Mouse (Mus musculus) CH12.LX (cell line): Measurements from ENCODE around the gene Ubtd2. TPM values are rescaled to one million over a fixed set of nuclear protein-coding genes. Genes with fewer than 3 reads are reported as not detected.

Source experiments
- DNase-seq: peaks from one replicate; pipeline ENCODE4 v3.0.0-alpha.2; 2013; ENCODE audit errors: extremely low read depth
- H3K27ac ChIP-seq: 2 replicates; pipeline ENCODE4 v1.5.1; 2012; ENCODE audit warnings: low read depth, mild to moderate bottlenecking, control low read depth, moderate library complexity; ENCODE audit not compliant: insufficient read depth
- H3K27me3 ChIP-seq: replicated peaks from 2 replicates; pipeline ENCODE3; 2012; ENCODE audit warnings: inconsistent platforms
- H3K36me3 ChIP-seq, 2 experiments: replicated peaks in 1 of 2; 2 replicates each; pipeline versions ENCODE3 to v1.6.1; 2012; ENCODE audit warnings: inconsistent platforms in 1 of 2, low read length in 1 of 2, mild to moderate bottlenecking in 1 of 2, mixed read lengths in 1 of 2, moderate library complexity in 1 of 2; ENCODE audit not compliant: control insufficient read depth in 1 of 2, insufficient read depth in 1 of 2
- H3K4me1 ChIP-seq, 2 experiments: 2 replicates each; pipeline ENCODE4 v1.6.1; 2012; ENCODE audit warnings: inconsistent platforms in 1 of 2, moderate library complexity in 1 of 2; ENCODE audit not compliant: insufficient read depth in 2 of 2, control insufficient read depth in 1 of 2
- H3K4me2 ChIP-seq: 2 replicates; pipeline ENCODE4 v1.6.1; 2012; ENCODE audit warnings: low read depth, mild to moderate bottlenecking, control low read depth; ENCODE audit not compliant: poor library complexity, insufficient read depth, severe bottlenecking
- H3K4me3 ChIP-seq, 3 experiments: fragments of 150-350 bp in 1 of 3; sonication (generic) in 1 of 3; replicated peaks in 1 of 3; 2 replicates each; pipeline versions ENCODE3 to v1.5.1; 2011 to 2012; ENCODE audit warnings: low read depth in 2 of 3, low read length in 2 of 3, mild to moderate bottlenecking in 2 of 3, moderate library complexity in 2 of 3, control low read depth in 1 of 3, improper control_type of control experiment in 1 of 3, inconsistent platforms in 1 of 3, mixed read lengths in 1 of 3; ENCODE audit not compliant: poor library complexity in 1 of 3
- H3K79me2 ChIP-seq: replicated peaks from 2 replicates; pipeline ENCODE4 v1.6.1; 2012; ENCODE audit warnings: mild to moderate bottlenecking, moderate library complexity; ENCODE audit not compliant: control insufficient read depth, poor library complexity, insufficient read depth, severe bottlenecking; ENCODE audit errors: extremely low read depth
- H3K9ac ChIP-seq: 2 replicates; pipeline ENCODE4 v1.6.1; 2012; ENCODE audit warnings: low read depth, mild to moderate bottlenecking, control low read depth, moderate library complexity; ENCODE audit not compliant: insufficient read depth
- H3K9me3 ChIP-seq: replicated peaks from 2 replicates; pipeline ENCODE3; 2012; ENCODE audit warnings: low read length, inconsistent platforms, mixed read lengths
- BHLHE40 ChIP-seq: IDR thresholded peaks from 2 replicates; pipeline ENCODE4 v1.6.1; 2011; ENCODE audit warnings: mild to moderate bottlenecking, low read depth, low read length, improper control_type of control experiment
- CHD2 ChIP-seq: IDR thresholded peaks from 2 replicates; pipeline ENCODE4 v1.6.1; 2011; ENCODE audit warnings: low read length, improper control_type of control experiment
- CTCF ChIP-seq, 2 experiments: IDR thresholded peaks in 1 of 2; conservative IDR thresholded peaks in 1 of 2; 2 replicates each; pipeline ENCODE4 v1.5.1; 2011 to 2012; ENCODE audit warnings: low read depth in 2 of 2, low read length in 2 of 2, improper control_type of control experiment in 1 of 2, inconsistent platforms in 1 of 2, mild to moderate bottlenecking in 1 of 2, moderate library complexity in 1 of 2
- EP300 ChIP-seq: IDR thresholded peaks from 2 replicates; pipeline ENCODE4 v1.6.1; 2011; ENCODE audit warnings: low read length, improper control_type of control experiment
- ETS1 ChIP-seq: conservative IDR thresholded peaks from 2 replicates; pipeline ENCODE4 v1.6.1; 2012; ENCODE audit warnings: low read depth, mild to moderate bottlenecking, inconsistent platforms, low read length, improper control_type of control experiment, moderate library complexity
- GABPA ChIP-seq: IDR thresholded peaks from 2 replicates; pipeline ENCODE4 v1.6.1; 2012; ENCODE audit warnings: low read depth, low read length, improper control_type of control experiment, inconsistent platforms; ENCODE audit not compliant: insufficient replicate concordance
- IRF4 ChIP-seq: IDR thresholded peaks from 2 replicates; pipeline ENCODE4 v1.6.1; 2014; ENCODE audit warnings: low read depth, mild to moderate bottlenecking, inconsistent platforms, low read length, improper control_type of control experiment
- MAX ChIP-seq: IDR thresholded peaks from 2 replicates; pipeline ENCODE4 v1.6.1; 2011; ENCODE audit warnings: low read length, improper control_type of control experiment
- MAZ ChIP-seq: IDR thresholded peaks from 2 replicates; pipeline ENCODE4 v1.6.1; 2012; ENCODE audit warnings: low read depth, mild to moderate bottlenecking, inconsistent platforms, low read length, improper control_type of control experiment, moderate library complexity
- MXI1 ChIP-seq: IDR thresholded peaks from 2 replicates; pipeline ENCODE4 v1.6.1; 2011; ENCODE audit warnings: mild to moderate bottlenecking, low read depth, low read length, improper control_type of control experiment
- NRF1 ChIP-seq: IDR thresholded peaks from 2 replicates; pipeline ENCODE4 v1.6.1; 2014; ENCODE audit warnings: low read depth, mild to moderate bottlenecking, inconsistent platforms, low read length, improper control_type of control experiment, moderate library complexity
- RAD21 ChIP-seq: IDR thresholded peaks from 2 replicates; pipeline ENCODE4 v1.6.1; 2011; ENCODE audit warnings: low read depth, mild to moderate bottlenecking, low read length, improper control_type of control experiment, moderate library complexity
- UBTF ChIP-seq: IDR thresholded peaks from 2 replicates; pipeline ENCODE4 v1.6.1; 2012; ENCODE audit warnings: low read depth, mild to moderate bottlenecking, inconsistent platforms, low read length, improper control_type of control experiment, moderate library complexity
- USF2 ChIP-seq: conservative IDR thresholded peaks from 2 replicates; pipeline ENCODE4 v1.6.1; 2011; ENCODE audit warnings: low read depth, low read length, improper control_type of control experiment
- ZKSCAN1 ChIP-seq: IDR thresholded peaks from 2 replicates; pipeline ENCODE4 v1.6.1; 2012; ENCODE audit warnings: low read depth, inconsistent platforms, low read length, improper control_type of control experiment, borderline replicate concordance
- dilution Hi-C: fragments of 300-500 bp; cut with MboI; formaldehyde crosslinking; loops from 2 replicates; pipeline ENCODE4 v1.14.3; 2020; ENCODE audit warnings: low sequenced_read_pairs; ENCODE audit not compliant: extremely low pct_unique_long_range_greater_than_20kb, extremely low pct_ligation_motif_present
- in situ Hi-C: fragments of 300-500 bp; cut with MboI; formaldehyde crosslinking; loops from 3 replicates; pipeline ENCODE4 v1.14.3; 2019; ENCODE audit warnings: low sequenced_read_pairs, low pct_ligation_motif_present, low pct_unique_long_range_greater_than_20kb, mixed read lengths
- polyA plus RNA-seq: library from polyadenylated mRNA; unstranded; fragments of >175 nt; gene quantifications from 2 replicates; pipeline ENCODE4 v1.2.1, GENCODE M21; 2012; ENCODE audit warnings: low read depth; ENCODE audit not compliant: insufficient read length
- total RNA-seq, 2 experiments: library from RNA; depleted of rRNA; stranded (reverse); fragments of 300-350 nt in 1 of 2; fragments of >200 nt in 1 of 2; gene quantifications; 2 replicates each; pipeline ENCODE4 v1.2.3; 2012 to 2014

Gene Ubtd2
- total and polyA plus RNA-seq, 3 experiments, result 10.3 to 18.2 (median 17.8) TPM

GRCm38 (mm10) chr11:32560015-32560770, 105.0 kb downstream of the Ubtd2 start:
- Histone ChIP-seq H3K27ac (no peak overlapping the region), H3K9ac (no peak overlapping the region), H3K36me3 (peaks cover 16 to 49% of the 10 kb centered on the region in 2 experiments), H3K4me2 (no peak overlapping the region), H3K27me3 (no peaks in the 10 kb centered on the region), H3K4me3 (no peak overlapping the region), H3K4me1 (peaks cover 43 to 92% of the 10 kb centered on the region in 2 experiments), H3K9me3 (no peaks in the 10 kb centered on the region), H3K79me2 (no peaks in the 10 kb centered on the region)
- no peak for DNase-seq
- TF ChIP-seq BHLHE40, result no peak
- no peak for TF ChIP-seq MAX
- TF ChIP-seq RAD21, result no peak
- TF ChIP-seq MAZ, result no peak
- no peak for TF ChIP-seq USF2
- TF ChIP-seq CHD2, result no peak
- no peak for TF ChIP-seq ZKSCAN1
- no peak for TF ChIP-seq GABPA
- TF ChIP-seq CTCF (conservative IDR thresholded peaks at IDR 0.05 in 1 of 2, IDR thresholded peaks at IDR 0.05 in 1 of 2; ENCODE audit: low read depth in 2 of 2, low read length in 2 of 2), result no peak
- dilution Hi-C loops, result no loop called here
- in situ Hi-C loops, result no loop called here

GRCm38 (mm10) chr11:32561465-32562355, 106.5 kb downstream of the Ubtd2 start:
- Histone ChIP-seq H3K36me3 (peaks cover 6 to 44% of the 10 kb centered on the region in 2 experiments), H3K4me3 (no peak overlapping the region), H3K9ac (no peak overlapping the region), H3K27me3 (no peaks in the 10 kb centered on the region), H3K27ac (peak overlapping the region; percentile 22), H3K79me2 (no peaks in the 10 kb centered on the region), H3K4me1 (peaks cover 56 to 94% of the 10 kb centered on the region in 2 experiments), H3K4me2 (no peak overlapping the region), H3K9me3 (no peaks in the 10 kb centered on the region)
- dilution Hi-C loops, result no loop called here
- in situ Hi-C loops, result no loop called here
- TF ChIP-seq MXI1 (0 out of 2 replicates have a peak, but pooled peaks have one; percentile 27), BHLHE40 (peak; percentile 57; the same call in 1 of the 2 replicates), IRF4 (0 out of 2 replicates have a peak, but pooled peaks have one; percentile 4), NRF1 (no peak), MAZ (no peak), RAD21 (peak; percentile 18), MAX (no peak), ETS1 (peak; percentile 20; the same call in 1 of the 2 replicates), UBTF (no peak), EP300 (no peak), CTCF (conservative IDR thresholded peaks at IDR 0.05 in 1 of 2, IDR thresholded peaks at IDR 0.05 in 1 of 2; ENCODE audit: low read depth in 2 of 2, low read length in 2 of 2) (peak in 1 of 2 experiments; percentile 48; a peak in 2 of 4 replicates)
- peak; percentile 72 for DNase-seq
